Mouse (Mus musculus) C2C12 (cell line): ENCODE measurements around the gene Serpinh1. TPM values are rescaled to one million over a fixed set of nuclear protein-coding genes. Genes with fewer than 3 reads are reported as not detected.

ENCODE experiments used
- H3K27me3 ChIP-seq: one replicate; pipeline ENCODE4 v1.6.1; 2011; ENCODE audit not compliant: control insufficient read depth, insufficient read depth, insufficient read length
- H3K36me3 ChIP-seq: one replicate; pipeline ENCODE4 v1.6.1; 2011; ENCODE audit not compliant: control insufficient read depth, insufficient read depth
- H3K4me3 ChIP-seq: one replicate; pipeline ENCODE4 v1.5.1; 2011; ENCODE audit warnings: mild to moderate bottlenecking, control low read depth; ENCODE audit not compliant: poor library complexity, insufficient read depth, severe bottlenecking
- H3K79me2 ChIP-seq: one replicate; pipeline ENCODE4 v1.6.1; 2011; ENCODE audit not compliant: control insufficient read depth, insufficient read depth
- H3K79me3 ChIP-seq: one replicate; pipeline ENCODE4 v1.6.1; 2011; ENCODE audit warnings: low read depth, control low read depth
- H3ac ChIP-seq: one replicate; pipeline ENCODE3; 2011; ENCODE audit warnings: low read depth; ENCODE audit not compliant: control insufficient read depth, insufficient read length
- CEBPB ChIP-seq: IDR thresholded peaks from one replicate; pipeline ENCODE4 v1.6.1; 2011; ENCODE audit warnings: low read depth, mild to moderate bottlenecking, control low read depth, moderate library complexity
- CTCF ChIP-seq: IDR thresholded peaks from one replicate; pipeline ENCODE4 v1.5.1; 2011; ENCODE audit not compliant: control insufficient read depth, insufficient read depth, insufficient read length
- FOSL1 ChIP-seq: IDR thresholded peaks from one replicate; pipeline ENCODE4 v1.8.0; 2011; ENCODE audit warnings: mild to moderate bottlenecking, low read length; ENCODE audit not compliant: poor library complexity, insufficient read depth, severe bottlenecking
- MAX ChIP-seq: IDR thresholded peaks from one replicate; pipeline ENCODE4 v1.6.1; 2011; ENCODE audit warnings: mild to moderate bottlenecking, control low read depth
- MYOD1 ChIP-seq: IDR thresholded peaks from one replicate; pipeline ENCODE4 v1.6.1; 2011; ENCODE audit warnings: low read depth; ENCODE audit not compliant: control insufficient read depth, insufficient read length
- MYOG ChIP-seq: IDR thresholded peaks from one replicate; pipeline ENCODE4 v1.6.1; 2011; ENCODE audit not compliant: control insufficient read depth, insufficient read length; ENCODE audit errors: extremely low read depth
- USF1 ChIP-seq: IDR thresholded peaks from one replicate; pipeline ENCODE4 v1.6.1; 2011; ENCODE audit warnings: low read depth, mild to moderate bottlenecking, control low read depth, moderate library complexity
- polyA plus RNA-seq: library from polyadenylated mRNA; unstranded; fragments of >200 nt; fragmentation: generic; extraction: Trizol; gene quantifications from one replicate; pipeline ENCODE4 v1.2.1, GENCODE M21; 2012; ENCODE audit warnings: missing spikeins

The Serpinh1 gene
- polyA plus RNA-seq, 1 experiment, result 1,202 TPM

GRCm38 (mm10) chr7:99316207-99316606, 36.8 kb downstream of the Serpinh1 start:
- Histone ChIP-seq H3K79me3 (no peaks in the 10 kb centered on the region), H3K36me3 (peaks cover 4% of the 10 kb centered on the region), H3ac (no peak overlapping the region), H3K27me3 (no peaks in the 10 kb centered on the region), H3K79me2 (no peaks in the 10 kb centered on the region), H3K4me3 (no peak overlapping the region)
- no peak for TF ChIP-seq MYOD1
- TF ChIP-seq CTCF, result no peak
- no peak for TF ChIP-seq MAX
- TF ChIP-seq CEBPB, result no peak
- no peak for TF ChIP-seq FOSL1
- no peak for TF ChIP-seq MYOG
- TF ChIP-seq USF1, result no peak

- no peak overlapping the region for H3K4me3 ChIP-seq
- no peaks in the 10 kb centered on the region for H3K79me2 ChIP-seq
- peaks cover 4% of the 10 kb centered on the region for H3K36me3 ChIP-seq
- H3K27me3 ChIP-seq, result no peaks in the 10 kb centered on the region
- H3K79me3 ChIP-seq, result no peaks in the 10 kb centered on the region
- TF ChIP-seq MAX (no peak), CTCF (no peak), CEBPB (no peak), FOSL1 (no peak), USF1 (no peak), MYOD1 (no peak), MYOG (no peak)
- no peak overlapping the region for H3ac ChIP-seq
Measured at GRCm38 (mm10) chr7:99314565-99314964, 38.5 kb downstream of the Serpinh1 start.

GRCm38 (mm10) chr7:99313253-99313652, 39.8 kb downstream of the Serpinh1 start:
- no peak for TF ChIP-seq MYOG
- TF ChIP-seq CTCF, result no peak
- TF ChIP-seq CEBPB, result no peak
- no peak for TF ChIP-seq FOSL1
- TF ChIP-seq USF1, result no peak
- TF ChIP-seq MAX, result no peak
- no peak for TF ChIP-seq MYOD1
- no peak overlapping the region for H3K4me3 ChIP-seq
- H3K36me3 ChIP-seq, result peaks cover 4% of the 10 kb centered on the region
- H3K79me2 ChIP-seq, result no peaks in the 10 kb centered on the region
- H3K79me3 ChIP-seq, result no peaks in the 10 kb centered on the region
- H3ac ChIP-seq, result no peak overlapping the region
- no peaks in the 10 kb centered on the region for H3K27me3 ChIP-seq

- Histone ChIP-seq H3K79me2 (no peaks in the 10 kb centered on the region), H3K36me3 (peaks cover 4% of the 10 kb centered on the region), H3K4me3 (no peak overlapping the region), H3K27me3 (no peaks in the 10 kb centered on the region), H3ac (no peak overlapping the region), H3K79me3 (no peaks in the 10 kb centered on the region)
- no peak for TF ChIP-seq FOSL1
- no peak for TF ChIP-seq CEBPB
- no peak for TF ChIP-seq MAX
- no peak for TF ChIP-seq MYOG
- TF ChIP-seq MYOD1, result no peak
- no peak for TF ChIP-seq USF1
- TF ChIP-seq CTCF, result no peak
Measured at GRCm38 (mm10) chr7:99312671-99313143, 40.3 kb downstream of the Serpinh1 start.

- H3K36me3 ChIP-seq, result no peaks in the 10 kb centered on the region
- H3K79me2 ChIP-seq, result no peaks in the 10 kb centered on the region
- H3ac ChIP-seq, result no peak overlapping the region
- TF ChIP-seq MYOG, result no peak
- no peak for TF ChIP-seq CEBPB
- no peak for TF ChIP-seq MAX
- no peak for TF ChIP-seq MYOD1
- no peak for TF ChIP-seq CTCF
- TF ChIP-seq USF1, result no peak
- TF ChIP-seq FOSL1, result no peak
- H3K4me3 ChIP-seq, result no peak overlapping the region
- peaks cover 2% of the 10 kb centered on the region for H3K79me3 ChIP-seq
- H3K27me3 ChIP-seq, result no peaks in the 10 kb centered on the region
Measured at GRCm38 (mm10) chr7:99312058-99312457, 41.0 kb downstream of the Serpinh1 start.

- no peaks in the 10 kb centered on the region for H3K36me3 ChIP-seq
- no peaks in the 10 kb centered on the region for H3K27me3 ChIP-seq
- no peak overlapping the region for H3ac ChIP-seq
- TF ChIP-seq MYOD1, result no peak
- no peak for TF ChIP-seq FOSL1
- TF ChIP-seq USF1, result no peak
- no peak for TF ChIP-seq CEBPB
- no peak for TF ChIP-seq CTCF
- TF ChIP-seq MAX, result no peak
- no peak for TF ChIP-seq MYOG
- no peak overlapping the region for H3K4me3 ChIP-seq
- H3K79me2 ChIP-seq, result no peaks in the 10 kb centered on the region
- peaks cover 2% of the 10 kb centered on the region for H3K79me3 ChIP-seq
Measured at GRCm38 (mm10) chr7:99311433-99311832, 41.6 kb downstream of the Serpinh1 start.
